Mouse (Mus musculus) limb, embryonic 10.5 days (tissue): ENCODE data around the gene Ddx55. TPM values are rescaled to one million over a fixed set of nuclear protein-coding genes. Genes with fewer than 3 reads are reported as not detected.

ENCODE experiments used
- DNase-seq: peaks from one replicate; pipeline ENCODE4 v3.0.0-alpha.2; 2017; ENCODE audit warnings: low spot score
- H3K27ac ChIP-seq: fragments of 300-500 bp; sonication (generic); 2 replicates; pipeline ENCODE4 v1.5.1; 2016; ENCODE audit warnings: mild to moderate bottlenecking
- H3K27me3 ChIP-seq: fragments of 300-500 bp; sonication (generic); 2 replicates; pipeline ENCODE4 v1.6.1; 2016; ENCODE audit warnings: low read depth, mild to moderate bottlenecking; ENCODE audit not compliant: poor library complexity, severe bottlenecking
- H3K36me3 ChIP-seq: fragments of 300-500 bp; sonication (generic); 2 replicates; pipeline ENCODE4 v1.6.1; 2016; ENCODE audit warnings: mild to moderate bottlenecking, moderate library complexity
- H3K4me1 ChIP-seq: fragments of 300-500 bp; sonication (generic); 2 replicates; pipeline ENCODE4 v1.6.1; 2016
- H3K4me3 ChIP-seq: fragments of 300-500 bp; sonication (generic); 2 replicates; pipeline ENCODE4 v1.5.1; 2016; ENCODE audit warnings: mild to moderate bottlenecking, moderate library complexity
- H3K9me3 ChIP-seq: fragments of 300-500 bp; sonication (generic); replicated peaks from 2 replicates; pipeline ENCODE4 v1.6.1; 2016; ENCODE audit warnings: mild to moderate bottlenecking
- WGBS: fragments of 180-500 bp; shearing (Covaris S2); methylation state at CpG from one replicate; pipeline ENCODE4 v1.1.7; 2016; 5-methylcytosine and 5-hydroxymethylcytosine counted together
- polyA plus RNA-seq: library from polyadenylated mRNA; unstranded; fragments of >200 nt; fragmentation: Nextera tagmentation; extraction: Ambion mirVana; gene quantifications from 2 replicates; pipeline ENCODE4 v1.2.1, GENCODE M21; 2016

Gene Ddx55
- polyA plus RNA-seq, 1 experiment from 2014 or later: 18.0 TPM

- DNase-seq: no peak
- Histone ChIP-seq H3K36me3 (peaks cover 35% of the 10 kb centered on the region), H3K27ac (peak overlapping the region; percentile 92), H3K9me3 (no peaks in the 10 kb centered on the region), H3K4me1 (peaks cover 42% of the 10 kb centered on the region), H3K4me3 (peak overlapping the region; percentile 76), H3K27me3 (no peaks in the 10 kb centered on the region)
- 41% methylated on average over 9 of the region's 9 CpGs for WGBS
These were observed 23.9 kb upstream of the Ddx55 start for GRCm38 (mm10) chr5:124528791-124529190.

- H3K4me1 ChIP-seq: peaks cover 42% of the 10 kb centered on the region
- peak; percentile 34 for DNase-seq
These were observed 23.4 kb upstream of the Ddx55 start for GRCm38 (mm10) chr5:124529191-124529651.

GRCm38 (mm10) chr5:124529697-124530096, 23.0 kb upstream of the Ddx55 start:
- Histone ChIP-seq H3K27me3 (no peaks in the 10 kb centered on the region), H3K9me3 (no peaks in the 10 kb centered on the region), H3K4me1 (peaks cover 42% of the 10 kb centered on the region), H3K27ac (peak overlapping the region; percentile 92), H3K4me3 (peak overlapping the region; percentile 76), H3K36me3 (peaks cover 26% of the 10 kb centered on the region)
- WGBS: 54% methylated on average over 8 of the region's 8 CpGs
- DNase-seq: no peak

More at GRCm38 (mm10) chr5:124529191-124529651, 23.4 kb upstream of the Ddx55 start:
- Histone ChIP-seq H3K9me3 (no peaks in the 10 kb centered on the region), H3K27ac (peak overlapping the region; percentile 92), H3K36me3 (peaks cover 31% of the 10 kb centered on the region), H3K4me3 (peak overlapping the region; percentile 76), H3K27me3 (no peaks in the 10 kb centered on the region)
- 20% methylated on average over 8 of the region's 8 CpGs for whole genome bisulfite sequencing

GRCm38 (mm10) chr5:124530655-124531582, 21.7 kb upstream of the Ddx55 start, which contains the start of gene Rilpl1:
TSS of gene Rilpl1 (minus strand) at chr5:124531391.
- no peaks in the 10 kb centered on the region for H3K9me3 ChIP-seq
- peaks cover 42% of the 10 kb centered on the region for H3K4me1 ChIP-seq
- H3K27me3 ChIP-seq: no peaks in the 10 kb centered on the region
- H3K4me3 ChIP-seq: peak within 1 kb of the TSS; percentile 76
- H3K36me3 ChIP-seq: peaks cover 16% of the 10 kb centered on the region
- peak; percentile 93 for DNase-seq
- WGBS: under 1% methylated on average over 96 of the region's 96 CpGs
- H3K27ac ChIP-seq: peak within 1 kb of the TSS; percentile 92

- Histone ChIP-seq H3K9me3 (no peaks in the 10 kb centered on the region), H3K27me3 (no peaks in the 10 kb centered on the region), H3K4me1 (peaks cover 44% of the 10 kb centered on the region), H3K27ac (peak overlapping the region; percentile 92), H3K36me3 (peaks cover 9% of the 10 kb centered on the region), H3K4me3 (peak overlapping the region; percentile 76)
- no peak for DNase-seq
- 13% methylated on average over 14 of the region's 14 CpGs for WGBS
These were observed 21.1 kb upstream of the Ddx55 start for GRCm38 (mm10) chr5:124531583-124531930.

- Histone ChIP-seq H3K9me3 (no peaks in the 10 kb centered on the region), H3K27ac (peak overlapping the region; percentile 92; the same call in 1 of the 2 replicates), H3K4me3 (peak overlapping the region; percentile 76; the same call in 1 of the 2 replicates), H3K4me1 (peaks cover 50% of the 10 kb centered on the region), H3K36me3 (peaks cover 3% of the 10 kb centered on the region; the same call in 1 of the 2 replicates), H3K27me3 (no peaks in the 10 kb centered on the region)
- WGBS: 50% methylated on average over 7 of the region's 7 CpGs
- peak; percentile 53 for DNase-seq
These were observed 20.2 kb upstream of the Ddx55 start for GRCm38 (mm10) chr5:124532451-124532850.

GRCm38 (mm10) chr5:124535016-124535415, 17.6 kb upstream of the Ddx55 start:
- peaks cover 29% of the 10 kb centered on the region for H3K4me1 ChIP-seq
- H3K27me3 ChIP-seq: no peaks in the 10 kb centered on the region
- DNase-seq: no peak
- H3K27ac ChIP-seq: no peak overlapping the region
- H3K4me3 ChIP-seq: no peak overlapping the region
- 79% methylated on average over 5 of the region's 5 CpGs for WGBS
- no peaks in the 10 kb centered on the region for H3K36me3 ChIP-seq
- no peaks in the 10 kb centered on the region for H3K9me3 ChIP-seq

GRCm38 (mm10) chr5:124536776-124537175, 15.9 kb upstream of the Ddx55 start:
- Histone ChIP-seq H3K27ac (peak overlapping the region; percentile 66), H3K9me3 (no peaks in the 10 kb centered on the region), H3K36me3 (no peaks in the 10 kb centered on the region), H3K27me3 (no peaks in the 10 kb centered on the region), H3K4me1 (peaks cover 22% of the 10 kb centered on the region), H3K4me3 (peak overlapping the region; percentile 40)
- WGBS: 3% methylated on average over 17 of the region's 17 CpGs
- DNase-seq: peak; percentile 59

GRCm38 (mm10) chr5:124538813-124539792, 13.6 kb upstream of the Ddx55 start:
- H3K36me3 ChIP-seq: peaks cover 19% of the 10 kb centered on the region
- H3K9me3 ChIP-seq: no peaks in the 10 kb centered on the region
- WGBS: 81% methylated on average over 16 of the region's 16 CpGs
- no peak overlapping the region for H3K4me3 ChIP-seq
- no peak for DNase-seq
- no peaks in the 10 kb centered on the region for H3K27me3 ChIP-seq
- H3K27ac ChIP-seq: no peak overlapping the region
- H3K4me1 ChIP-seq: peaks cover 21% of the 10 kb centered on the region

- Histone ChIP-seq H3K4me3 (peak overlapping the region; percentile 99), H3K27me3 (no peaks in the 10 kb centered on the region), H3K36me3 (peaks cover 27% of the 10 kb centered on the region), H3K27ac (peak overlapping the region; percentile 94), H3K4me1 (peaks cover 21% of the 10 kb centered on the region), H3K9me3 (no peaks in the 10 kb centered on the region)
- no peak for DNase-seq
- 70% methylated on average over 4 of the region's 4 CpGs for WGBS
These were observed 12.8 kb upstream of the Ddx55 start for GRCm38 (mm10) chr5:124539905-124540304.

- Histone ChIP-seq H3K4me1 (peaks cover 21% of the 10 kb centered on the region), H3K4me3 (peak within 1 kb of the TSS; percentile 99), H3K27ac (peak within 1 kb of the TSS; percentile 94), H3K27me3 (no peaks in the 10 kb centered on the region), H3K36me3 (peaks cover 32% of the 10 kb centered on the region), H3K9me3 (no peaks in the 10 kb centered on the region)
- peak; percentile 93 for DNase-seq
- under 1% methylated on average over 35 of the region's 35 CpGs for WGBS
These were observed 12.3 kb upstream of the Ddx55 start, which contains the start of gene Tmed2 for GRCm38 (mm10) chr5:124540383-124540786. TSS of gene Tmed2 (plus strand) at chr5:124540695.

- Histone ChIP-seq H3K4me1 (peaks cover 21% of the 10 kb centered on the region), H3K27me3 (no peaks in the 10 kb centered on the region), H3K9me3 (no peaks in the 10 kb centered on the region), H3K4me3 (peak overlapping the region; percentile 99), H3K36me3 (peaks cover 39% of the 10 kb centered on the region), H3K27ac (peak overlapping the region; percentile 94)
- under 1% methylated on average over 81 of the region's 89 CpGs for WGBS
- DNase-seq: peak; percentile 68
These were observed 11.6 kb upstream of the Ddx55 start for GRCm38 (mm10) chr5:124540905-124541601.
